Mouse (Mus musculus) lung, postnatal 10 days (tissue): ENCODE measurements around the gene Mul1.
A peak's percentile ranks its signal among the peaks of the same experiment; 100 is the strongest.

Source experiments
- DNase-seq: peaks from one replicate; pipeline ENCODE4 v3.0.0; 2021

Gene Mul1

GRCm38 (mm10) chr4:138444941-138445340 is 10.5 kb downstream of the Mul1 start:
- no peak for DNase-seq

- no peak for DNase-seq
Measured at GRCm38 (mm10) chr4:138446981-138447380, 12.5 kb downstream of the Mul1 start.

GRCm38 (mm10) chr4:138447387-138447786 is 12.9 kb downstream of the Mul1 start:
- DNase-seq, result peak; percentile 94

GRCm38 (mm10) chr4:138447827-138448602 is 13.5 kb downstream of the Mul1 start:
- DNase-seq, result no peak

- no peak for DNase-seq
Measured at GRCm38 (mm10) chr4:138448872-138449615, 14.6 kb downstream of the Mul1 start.

GRCm38 (mm10) chr4:138449636-138450314 is 15.3 kb downstream of the Mul1 start:
- no peak for DNase-seq

GRCm38 (mm10) chr4:138452306-138453096 is 18.0 kb downstream of the Mul1 start:
- DNase-seq, result no peak

- no peak for DNase-seq
Measured at GRCm38 (mm10) chr4:138453097-138453752, 18.8 kb downstream of the Mul1 start.

- peak; percentile 92 for DNase-seq
Measured at GRCm38 (mm10) chr4:138453753-138454570, 19.5 kb downstream of the Mul1 start, which contains the start of gene Camk2n1. Gene Camk2n1 (plus strand): TSS chr4:138454314.

- DNase-seq, result peak; percentile 85
Measured at GRCm38 (mm10) chr4:138454571-138455140, 20.2 kb downstream of the Mul1 start.

GRCm38 (mm10) chr4:138455141-138455955 is 20.9 kb downstream of the Mul1 start:
- peak; percentile 57 for DNase-seq

- peak; percentile 50 for DNase-seq
Measured at GRCm38 (mm10) chr4:138455956-138456341, 21.5 kb downstream of the Mul1 start.

GRCm38 (mm10) chr4:138456536-138456935 is 22.1 kb downstream of the Mul1 start:
- DNase-seq, result no peak

GRCm38 (mm10) chr4:138457091-138457490 is 22.6 kb downstream of the Mul1 start:
- no peak for DNase-seq

- DNase-seq, result no peak
Measured at GRCm38 (mm10) chr4:138458171-138458570, 23.7 kb downstream of the Mul1 start.

GRCm38 (mm10) chr4:138458735-138459440 is 24.4 kb downstream of the Mul1 start:
- DNase-seq, result no peak

GRCm38 (mm10) chr4:138459775-138460174 is 25.3 kb downstream of the Mul1 start:
- no peak for DNase-seq

GRCm38 (mm10) chr4:138460910-138461309 is 26.4 kb downstream of the Mul1 start:
- DNase-seq, result peak; percentile 64

- DNase-seq, result no peak
Measured at GRCm38 (mm10) chr4:138461471-138461870, 27.0 kb downstream of the Mul1 start.
